Mouse (Mus musculus): Measurements from ENCODE around the gene Tbc1d25.

- TF ChIP-seq CTCF (IDR thresholded peaks at IDR 0.05) (no peak), EP300 (IDR thresholded peaks at IDR 0.05) (no peak)
Measured at GRCm38 (mm10) chrX:8206694-8207197, 30.8 kb upstream of the Tbc1d25 start.

All from lung, postnatal 0 days (tissue).